Mouse (Mus musculus) erythroblast, embryonic 14.5 days (primary cell): ENCODE results near the gene Irgm2. TPM values are rescaled to one million over a fixed set of nuclear protein-coding genes. Genes with fewer than 3 reads are reported as not detected.

ENCODE experiments used
- H3K27me3 ChIP-seq: 2 replicates; pipeline ENCODE4 v1.6.1; 2012; ENCODE audit warnings: inconsistent platforms; ENCODE audit not compliant: control insufficient read depth
- H3K36me3 ChIP-seq: 2 replicates; pipeline ENCODE4 v1.6.1; 2012; ENCODE audit warnings: mild to moderate bottlenecking, inconsistent platforms; ENCODE audit not compliant: control insufficient read depth
- H3K4me1 ChIP-seq: 2 replicates; pipeline ENCODE4 v1.6.1; 2012; ENCODE audit warnings: inconsistent platforms; ENCODE audit not compliant: control insufficient read depth
- H3K4me3 ChIP-seq: replicated peaks from 2 replicates; pipeline ENCODE3; 2012; ENCODE audit warnings: moderate library complexity, mild to moderate bottlenecking, inconsistent platforms
- H3K9me3 ChIP-seq: 2 replicates; pipeline ENCODE4 v1.6.1; 2012; ENCODE audit warnings: low read length, inconsistent platforms, mixed read lengths; ENCODE audit not compliant: control insufficient read depth
- GATA1 ChIP-seq: IDR thresholded peaks from 2 replicates; pipeline ENCODE4 v1.6.1; 2012; ENCODE audit warnings: low read length, inconsistent platforms, mixed read lengths
- TAL1 ChIP-seq: IDR thresholded peaks from 3 replicates; pipeline ENCODE4 v1.6.1; 2012; ENCODE audit warnings: low read length, inconsistent platforms, mixed read lengths
- polyA plus RNA-seq: library from polyadenylated mRNA; stranded (reverse); fragments of >175 nt; gene quantifications from 2 replicates; pipeline ENCODE4 v1.2.3, GENCODE M21; 2012

The Irgm2 gene
- polyA plus RNA-seq, 1 experiment, result 0.98 TPM

- Histone ChIP-seq H3K4me1 (no peaks in the 10 kb centered on the region), H3K4me3 (no peak overlapping the region), H3K9me3 (no peaks in the 10 kb centered on the region), H3K36me3 (no peaks in the 10 kb centered on the region), H3K27me3 (no peaks in the 10 kb centered on the region; the same call in none of the 2 replicates)
- TF ChIP-seq TAL1 (no peak), GATA1 (no peak)
Measured at GRCm38 (mm10) chr11:58249203-58249981, 50.0 kb downstream of the Irgm2 start.

DNA sequence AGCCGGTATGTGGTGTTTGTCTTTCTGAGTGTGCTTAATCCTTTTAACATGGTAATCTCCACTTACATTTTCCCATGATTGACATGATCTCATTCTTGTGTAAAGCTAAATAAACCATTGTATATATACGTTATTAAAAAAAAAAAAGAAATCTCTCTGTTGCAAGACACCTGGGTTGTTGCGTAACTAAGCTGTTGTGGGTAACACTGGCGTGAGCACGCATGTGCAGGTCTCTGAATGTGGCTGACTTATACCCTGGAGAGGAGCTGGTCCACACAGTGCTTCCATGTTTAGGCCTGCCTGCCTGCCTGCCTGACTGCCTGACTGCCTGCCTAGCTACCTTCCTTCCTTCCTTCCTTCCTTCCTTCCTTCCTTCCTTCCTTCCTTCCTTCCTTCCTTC lies 51.1 kb downstream of the Irgm2 start:
- TF ChIP-seq TAL1 (no peak), GATA1 (no peak)
- H3K4me1 ChIP-seq, result no peaks in the 10 kb centered on the region
- no peaks in the 10 kb centered on the region; the same call in 1 of the 2 replicates for H3K27me3 ChIP-seq
- no peaks in the 10 kb centered on the region for H3K36me3 ChIP-seq
- no peak overlapping the region for H3K4me3 ChIP-seq
- H3K9me3 ChIP-seq, result no peaks in the 10 kb centered on the region

DNA sequence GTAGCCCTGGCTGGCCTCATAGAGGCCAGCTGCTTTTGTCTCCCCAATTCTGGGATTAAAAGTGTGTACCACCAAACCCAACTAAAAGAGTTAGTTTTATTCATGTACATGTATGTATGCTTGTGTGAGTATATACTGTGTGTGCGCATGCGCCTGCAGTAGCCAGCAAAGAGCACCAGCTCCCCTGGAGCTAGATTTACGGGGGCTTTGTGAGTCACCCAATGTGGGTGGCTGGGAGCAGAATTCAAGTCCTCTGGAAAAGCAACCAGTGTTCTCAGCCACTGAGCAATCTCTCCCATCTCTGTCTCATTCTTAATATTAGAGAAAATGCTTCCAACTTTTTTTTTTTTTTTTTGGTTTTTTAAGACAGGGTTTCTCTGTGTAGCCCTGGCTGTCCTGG lies 55.0 kb downstream of the Irgm2 start:
- Histone ChIP-seq H3K9me3 (no peaks in the 10 kb centered on the region), H3K4me1 (no peaks in the 10 kb centered on the region), H3K4me3 (no peak overlapping the region), H3K27me3 (no peaks in the 10 kb centered on the region), H3K36me3 (no peaks in the 10 kb centered on the region)
- TF ChIP-seq TAL1 (no peak), GATA1 (no peak)

GRCm38 (mm10) chr11:58257816-58258215 lies 58.4 kb downstream of the Irgm2 start:
- Histone ChIP-seq H3K4me3 (no peak overlapping the region), H3K27me3 (no peaks in the 10 kb centered on the region), H3K4me1 (no peaks in the 10 kb centered on the region), H3K9me3 (no peaks in the 10 kb centered on the region), H3K36me3 (no peaks in the 10 kb centered on the region)
- no peak for TF ChIP-seq TAL1
- TF ChIP-seq GATA1, result no peak

DNA sequence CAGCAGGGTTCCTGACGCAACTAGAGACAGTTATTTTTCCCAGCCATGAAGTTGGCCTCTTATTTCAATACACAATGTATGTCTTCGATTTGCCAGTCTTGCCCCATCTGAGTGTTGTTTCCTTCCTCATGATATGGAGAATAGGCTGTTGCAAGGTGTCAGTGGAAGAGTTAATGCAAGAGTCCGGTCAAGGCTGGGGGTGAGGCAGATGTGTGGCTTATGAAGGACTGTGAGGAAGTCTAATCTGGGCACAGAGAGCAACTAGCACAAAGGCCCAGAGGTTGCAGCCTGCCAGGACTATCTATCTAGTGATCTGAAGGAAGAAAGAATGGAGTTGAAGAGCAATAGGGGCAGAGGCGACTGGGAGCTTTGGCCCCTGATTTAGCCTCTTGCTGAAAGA lies 60.7 kb downstream of the Irgm2 start:
- Histone ChIP-seq H3K27me3 (no peaks in the 10 kb centered on the region), H3K4me3 (no peak overlapping the region), H3K9me3 (no peaks in the 10 kb centered on the region), H3K4me1 (no peaks in the 10 kb centered on the region), H3K36me3 (no peaks in the 10 kb centered on the region)
- TF ChIP-seq TAL1 (no peak), GATA1 (no peak)

GRCm38 (mm10) chr11:58261826-58262225 lies 62.4 kb downstream of the Irgm2 start:
- TF ChIP-seq TAL1 (no peak), GATA1 (no peak)
- Histone ChIP-seq H3K36me3 (no peaks in the 10 kb centered on the region), H3K4me3 (no peak overlapping the region), H3K4me1 (no peaks in the 10 kb centered on the region), H3K9me3 (no peaks in the 10 kb centered on the region), H3K27me3 (no peaks in the 10 kb centered on the region)

DNA sequence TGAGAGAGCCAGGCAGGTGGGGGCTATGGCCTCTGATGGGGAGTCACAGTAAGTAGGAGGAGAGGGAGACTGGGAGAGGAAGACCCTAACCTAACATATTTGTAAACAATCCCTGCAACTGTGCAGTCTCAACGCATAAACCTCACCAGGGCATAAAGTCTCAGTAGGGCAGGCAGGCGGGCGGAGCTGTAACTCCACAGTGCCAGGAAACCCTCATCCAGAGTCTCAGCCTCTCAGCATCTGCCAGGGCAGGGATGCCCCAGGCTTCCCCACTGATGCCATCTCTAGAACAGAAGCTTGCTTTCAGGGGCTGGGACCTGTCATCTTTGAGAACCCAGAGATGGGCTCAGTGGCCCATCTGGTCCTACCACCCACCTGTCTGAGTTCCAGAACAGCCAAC lies 62.9 kb downstream of the Irgm2 start:
- no peaks in the 10 kb centered on the region for H3K36me3 ChIP-seq
- H3K27me3 ChIP-seq, result no peaks in the 10 kb centered on the region
- H3K9me3 ChIP-seq, result no peaks in the 10 kb centered on the region
- no peak overlapping the region for H3K4me3 ChIP-seq
- TF ChIP-seq GATA1 (no peak), TAL1 (no peak)
- H3K4me1 ChIP-seq, result no peaks in the 10 kb centered on the region

DNA sequence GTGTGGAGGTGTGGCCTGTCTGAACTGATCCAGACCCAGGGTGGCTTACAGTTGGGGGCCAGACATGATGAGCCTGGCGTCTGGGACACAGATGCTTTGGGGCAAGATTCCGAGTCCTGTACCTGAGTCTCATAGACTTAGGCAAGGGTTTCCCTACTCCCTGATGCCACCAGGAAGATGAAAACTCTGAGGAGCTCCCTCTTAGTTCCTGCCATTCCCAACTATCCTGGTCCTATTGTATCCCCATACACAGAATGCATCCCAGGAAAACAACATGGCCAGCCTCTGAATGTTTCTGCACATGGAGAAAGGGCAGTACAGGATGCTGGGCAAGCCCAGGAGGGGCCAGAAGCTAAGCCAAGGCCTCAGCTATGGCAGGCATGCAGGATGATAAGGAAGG lies 64.1 kb downstream of the Irgm2 start:
- H3K4me3 ChIP-seq, result no peak overlapping the region

GRCm38 (mm10) chr11:58264546-58264945 lies 65.1 kb downstream of the Irgm2 start:
- Histone ChIP-seq H3K4me3 (no peak overlapping the region), H3K36me3 (no peaks in the 10 kb centered on the region), H3K4me1 (no peaks in the 10 kb centered on the region), H3K27me3 (no peaks in the 10 kb centered on the region; the same call in 1 of the 2 replicates), H3K9me3 (no peaks in the 10 kb centered on the region)
- TF ChIP-seq GATA1, result no peak
- no peak for TF ChIP-seq TAL1

More for the DNA sequence above, 64.1 kb downstream of the Irgm2 start:
- Histone ChIP-seq H3K36me3 (no peaks in the 10 kb centered on the region), H3K9me3 (no peaks in the 10 kb centered on the region), H3K27me3 (no peaks in the 10 kb centered on the region; the same call in 1 of the 2 replicates), H3K4me1 (no peaks in the 10 kb centered on the region)
- TF ChIP-seq GATA1, result no peak
- no peak for TF ChIP-seq TAL1
